Mouse (Mus musculus): ENCODE results near the gene Plcl2.

- TF ChIP-seq SMC3 (IDR thresholded peaks at IDR 0.05; ENCODE audit: low read depth, low read length) (no peak), ELF1 (IDR thresholded peaks at IDR 0.05; ENCODE audit: low read depth, low read length) (no peak), EP300 (IDR thresholded peaks at IDR 0.05; ENCODE audit: low read depth in 1 of 2, low read length in 2 of 2) (no peak), RCOR1 (IDR thresholded peaks at IDR 0.05; ENCODE audit: low read depth, low read length) (no peak), CTCF (IDR thresholded peaks at IDR 0.05 in 2 of 3, conservative IDR thresholded peaks at IDR 0.05 in 1 of 3; ENCODE audit: control insufficient read depth in 1 of 3, insufficient read depth in 1 of 3, low read depth in 2 of 3, low read length in 3 of 3, poor library complexity in 1 of 3, severe bottlenecking in 1 of 3) (no peak), SIN3A (IDR thresholded peaks at IDR 0.05; ENCODE audit: low read length) (no peak), KAT2A (conservative IDR thresholded peaks at IDR 0.05; ENCODE audit: low read depth, low read length) (no peak), UBTF (IDR thresholded peaks at IDR 0.05; ENCODE audit: borderline replicate concordance, insufficient read depth, low read depth, low read length) (no peak), ZC3H11A (IDR thresholded peaks at IDR 0.05; ENCODE audit: low read depth, low read length) (no peak), GABPA (IDR thresholded peaks at IDR 0.05; ENCODE audit: low read depth, low read length) (no peak), RAD21 (IDR thresholded peaks at IDR 0.05; ENCODE audit: low read depth, low read length) (no peak)
These were observed 24.2 kb upstream of the Plcl2 start for GRCm38 (mm10) chr17:50484981-50485380.

Measured in MEL (cell line).